Mouse (Mus musculus) gastrocnemius, adult 18-20 months (tissue): ENCODE measurements around the gene Emc6. TPM values are rescaled to one million over a fixed set of nuclear protein-coding genes. Genes with fewer than 3 reads are reported as not detected.

Experiments used
- DNase-seq: peaks from one replicate; pipeline ENCODE4 v3.0.0; 2021; ENCODE audit warnings: low spot score
- long read RNA-seq, 2 experiments: library from polyadenylated mRNA; stranded (forward); transcript quantifications; one replicate each; pipeline ENCODE4 v2.0.0; 2021
- total RNA-seq, 2 experiments: library from RNA; stranded (reverse); gene quantifications; 2 replicates each; pipeline ENCODE4 v1.2.3; 2021

Gene Emc6
- 10 to 100 TPM; 84.7 to 88.1 TPM for total RNA-seq
- long read RNA-seq, experiment 1, transcript Emc6-201 (2 exons, 1,332 nt), result major isoform, 141 of 142 reads
- long read RNA-seq, experiment 1, partial matches to known transcripts, result 0 of 142 reads
- long read RNA-seq, experiment 1, other reads (novel, unspliced or antisense), result 1 of 142 reads
- long read RNA-seq, experiment 2, transcript Emc6-201 (2 exons, 1,332 nt), result major isoform, 138 of 143 reads
- long read RNA-seq, experiment 2, partial matches to known transcripts, result 0 of 143 reads
- long read RNA-seq, experiment 2, other reads (novel, unspliced or antisense), result 5 of 143 reads

GRCm38 (mm10) chr11:73176608-73177508 lies at the start of gene Emc6, which contains the start of gene Tax1bp3:
TSS of gene Emc6 (minus strand) at chr11:73177037.
TSS of gene Tax1bp3 (plus strand) at chr11:73177083.
- DNase-seq, result peak; percentile 96

GRCm38 (mm10) chr11:73225856-73226255 lies 49.0 kb upstream of the Emc6 start:
- DNase-seq, result no peak

GRCm38 (mm10) chr11:73223966-73224365 lies 47.1 kb upstream of the Emc6 start:
- peak; percentile 36 for DNase-seq

- DNase-seq, result no peak
Measured at GRCm38 (mm10) chr11:73222846-73223245, 46.0 kb upstream of the Emc6 start.

GRCm38 (mm10) chr11:73220651-73221050 lies 43.8 kb upstream of the Emc6 start:
- no peak for DNase-seq

GRCm38 (mm10) chr11:73219671-73220070 lies 42.8 kb upstream of the Emc6 start:
- DNase-seq, result no peak

GRCm38 (mm10) chr11:73213956-73214355 lies 37.1 kb upstream of the Emc6 start:
- DNase-seq, result no peak

GRCm38 (mm10) chr11:73207621-73208020 lies 30.8 kb upstream of the Emc6 start:
- no peak for DNase-seq

- no peak for DNase-seq
Measured at GRCm38 (mm10) chr11:73205194-73205593, 28.4 kb upstream of the Emc6 start.

- DNase-seq, result peak; percentile 7
Measured at GRCm38 (mm10) chr11:73203895-73204294, 27.1 kb upstream of the Emc6 start.

- peak; percentile 37 for DNase-seq
Measured at GRCm38 (mm10) chr11:73201597-73201996, 24.8 kb upstream of the Emc6 start.

GRCm38 (mm10) chr11:73201021-73201420 lies 24.2 kb upstream of the Emc6 start:
- peak; percentile 21 for DNase-seq

GRCm38 (mm10) chr11:73199879-73200278 lies 23.0 kb upstream of the Emc6 start:
- no peak for DNase-seq

GRCm38 (mm10) chr11:73199230-73199712 lies 22.4 kb upstream of the Emc6 start, which contains the start of gene Shpk:
TSS of gene Shpk (plus strand) at chr11:73199460.
- DNase-seq, result peak; percentile 96

- peak; percentile 88 for DNase-seq
Measured at GRCm38 (mm10) chr11:73198603-73199229, 21.9 kb upstream of the Emc6 start, which contains the start of gene Ctns. TSS of gene Ctns (minus strand) at chr11:73199042.

- no peak for DNase-seq
Measured at GRCm38 (mm10) chr11:73198190-73198589, 21.4 kb upstream of the Emc6 start.

- DNase-seq, result no peak
Measured at GRCm38 (mm10) chr11:73194444-73194843, 17.6 kb upstream of the Emc6 start.

- no peak for DNase-seq
Measured at GRCm38 (mm10) chr11:73193047-73193446, 16.2 kb upstream of the Emc6 start.

GRCm38 (mm10) chr11:73187231-73187630 lies 10.4 kb upstream of the Emc6 start:
- DNase-seq, result no peak

- DNase-seq, result no peak
Measured at GRCm38 (mm10) chr11:73185872-73186615, 9.2 kb upstream of the Emc6 start.

- DNase-seq, result no peak
Measured at GRCm38 (mm10) chr11:73177895-73178294, 1.1 kb upstream of the Emc6 start.
